Mouse (Mus musculus): ENCODE data around the gene Aaed1. TPM values are rescaled to one million over a fixed set of nuclear protein-coding genes. Genes with fewer than 3 reads are reported as not detected.
A peak's percentile ranks its signal among the peaks of the same experiment; 100 is the strongest.
"Not testable (repeated sequence)": the region's sequence is repeated elsewhere in the genome, so short reads cannot be mapped to it uniquely, and the experiment has no call there.

Gene Aaed1
- polyA plus RNA-seq, 1 experiment from 2014 or later, result 20.2 TPM

GRCm38 (mm10) chr13:64273352-64273751 lies 39.2 kb downstream of the Aaed1 start:
- 36% methylated on average over 8 of the region's 8 CpGs for WGBS (ENCODE audit: insufficient replicate concordance)
- H3K4me3 ChIP-seq (replicated peaks), result peak overlapping the region; percentile 66; the same call in 1 of the 2 replicates
- no peaks in the 10 kb centered on the region for H3K9me3 ChIP-seq (replicated peaks)
- no peak overlapping the region for H3K27ac ChIP-seq (replicated peaks)
- no peak overlapping the region for H3K9ac ChIP-seq
- H3K36me3 ChIP-seq (replicated peaks), result no peaks in the 10 kb centered on the region
- H3K4me1 ChIP-seq (replicated peaks), result peaks cover 27% of the 10 kb centered on the region
- peak overlapping the region; percentile 94; the same call in 1 of the 2 replicates for H3K4me2 ChIP-seq
- H3K27me3 ChIP-seq, result peaks cover 53% of the 10 kb centered on the region
- no peak for ATAC-seq (ENCODE audit: insufficient read depth)

- Histone ChIP-seq H3K4me1 (replicated peaks) (no peaks in the 10 kb centered on the region), H3K36me3 (replicated peaks) (no peaks in the 10 kb centered on the region), H3K9me3 (replicated peaks) (no peaks in the 10 kb centered on the region), H3K4me2 (no peak overlapping the region), H3K4me3 (replicated peaks) (no peak overlapping the region), H3K9ac (no peak overlapping the region), H3K27ac (replicated peaks) (no peak overlapping the region), H3K27me3 (peaks cover 22% of the 10 kb centered on the region)
- no peak for ATAC-seq (ENCODE audit: insufficient read depth)
- 37% methylated on average over 4 of the region's 4 CpGs for WGBS (ENCODE audit: insufficient replicate concordance)
Observed at GRCm38 (mm10) chr13:64268384-64268783, 44.1 kb downstream of the Aaed1 start.

GRCm38 (mm10) chr13:64267151-64267550 lies 45.4 kb downstream of the Aaed1 start:
- Histone ChIP-seq H3K27me3 (peaks cover 12% of the 10 kb centered on the region), H3K9ac (no peak overlapping the region), H3K27ac (replicated peaks) (no peak overlapping the region), H3K36me3 (replicated peaks) (no peaks in the 10 kb centered on the region), H3K4me1 (replicated peaks) (no peaks in the 10 kb centered on the region), H3K4me2 (no peak overlapping the region), H3K4me3 (replicated peaks) (no peak overlapping the region), H3K9me3 (replicated peaks) (no peaks in the 10 kb centered on the region)
- WGBS (ENCODE audit: insufficient replicate concordance), result 50% methylated on average over 9 of the region's 9 CpGs
- ATAC-seq (ENCODE audit: insufficient read depth), result no peak

- no peaks in the 10 kb centered on the region for H3K36me3 ChIP-seq (replicated peaks)
- H3K27ac ChIP-seq (replicated peaks), result no peak overlapping the region
- H3K9ac ChIP-seq, result no peak overlapping the region
- 72% methylated on average over 6 of the region's 6 CpGs for WGBS (ENCODE audit: insufficient replicate concordance)
- no peaks in the 10 kb centered on the region for H3K4me1 ChIP-seq (replicated peaks)
- no peaks in the 10 kb centered on the region for H3K27me3 ChIP-seq
- H3K9me3 ChIP-seq (replicated peaks), result no peaks in the 10 kb centered on the region
- ATAC-seq (ENCODE audit: insufficient read depth), result no peak
- no peak overlapping the region for H3K4me3 ChIP-seq (replicated peaks)
- no peak overlapping the region for H3K4me2 ChIP-seq
Observed at GRCm38 (mm10) chr13:64264586-64264985, 47.9 kb downstream of the Aaed1 start.

- ATAC-seq (ENCODE audit: insufficient read depth), result no peak
- Histone ChIP-seq H3K9me3 (replicated peaks) (no peaks in the 10 kb centered on the region), H3K36me3 (replicated peaks) (no peaks in the 10 kb centered on the region), H3K4me1 (replicated peaks) (no peaks in the 10 kb centered on the region), H3K27me3 (no peaks in the 10 kb centered on the region), H3K4me3 (replicated peaks) (no peak overlapping the region), H3K27ac (replicated peaks) (no peak overlapping the region), H3K4me2 (no peak overlapping the region), H3K9ac (no peak overlapping the region)
- 78% methylated on average over 7 of the region's 7 CpGs for WGBS (ENCODE audit: insufficient replicate concordance)
Observed at GRCm38 (mm10) chr13:64259903-64260302, 52.6 kb downstream of the Aaed1 start.

GRCm38 (mm10) chr13:64258516-64258821 lies 54.0 kb downstream of the Aaed1 start:
- Histone ChIP-seq H3K27me3 (no peaks in the 10 kb centered on the region), H3K9ac (no peak overlapping the region), H3K4me1 (replicated peaks) (no peaks in the 10 kb centered on the region), H3K4me3 (replicated peaks) (no peak overlapping the region), H3K9me3 (replicated peaks) (no peaks in the 10 kb centered on the region), H3K27ac (replicated peaks) (no peak overlapping the region), H3K4me2 (no peak overlapping the region), H3K36me3 (replicated peaks) (no peaks in the 10 kb centered on the region)
- no peak for ATAC-seq (ENCODE audit: insufficient read depth)
- 68% methylated on average over 4 of the region's 4 CpGs for WGBS (ENCODE audit: insufficient replicate concordance)

- H3K27me3 ChIP-seq, result no peaks in the 10 kb centered on the region
- H3K4me1 ChIP-seq (replicated peaks), result no peaks in the 10 kb centered on the region
- ATAC-seq (ENCODE audit: insufficient read depth), result no peak
- H3K27ac ChIP-seq (replicated peaks), result no peak overlapping the region
- no peaks in the 10 kb centered on the region for H3K9me3 ChIP-seq (replicated peaks)
- no peaks in the 10 kb centered on the region for H3K36me3 ChIP-seq (replicated peaks)
- H3K4me3 ChIP-seq (replicated peaks), result no peak overlapping the region
- H3K4me2 ChIP-seq, result no peak overlapping the region
- WGBS (ENCODE audit: insufficient replicate concordance), result 61% methylated on average over 5 of the region's 5 CpGs
- no peak overlapping the region for H3K9ac ChIP-seq
Observed at GRCm38 (mm10) chr13:64257814-64258515, 54.5 kb downstream of the Aaed1 start.

- WGBS (ENCODE audit: insufficient replicate concordance), result 63% methylated on average over 12 of the region's 12 CpGs
- no peaks in the 10 kb centered on the region for H3K27me3 ChIP-seq
- no peak overlapping the region for H3K9ac ChIP-seq
- no peak overlapping the region for H3K27ac ChIP-seq (replicated peaks)
- H3K36me3 ChIP-seq (replicated peaks), result no peaks in the 10 kb centered on the region
- 0 out of 2 replicates have a peak, but pooled peaks cover under 1% of the 10 kb centered on the region for H3K4me1 ChIP-seq (replicated peaks)
- H3K9me3 ChIP-seq (replicated peaks), result no peaks in the 10 kb centered on the region
- no peak overlapping the region for H3K4me2 ChIP-seq
- H3K4me3 ChIP-seq (replicated peaks), result no peak overlapping the region
- no peak for ATAC-seq (ENCODE audit: insufficient read depth)
Observed at GRCm38 (mm10) chr13:64257010-64257813, 55.3 kb downstream of the Aaed1 start.

GRCm38 (mm10) chr13:64254185-64254584 lies 58.3 kb downstream of the Aaed1 start:
- ATAC-seq (ENCODE audit: insufficient read depth); H3K36me3 ChIP-seq (replicated peaks); H3K4me2 ChIP-seq; H3K27me3 ChIP-seq; H3K9me3 ChIP-seq (replicated peaks); H3K27ac ChIP-seq (replicated peaks); H3K9ac ChIP-seq; H3K4me3 ChIP-seq (replicated peaks): not testable (repeated sequence)
- WGBS (ENCODE audit: insufficient replicate concordance), result 52% methylated on average over 11 of the region's 11 CpGs
- H3K4me1 ChIP-seq (replicated peaks), result peaks cover 16% of the 10 kb centered on the region

- Histone ChIP-seq H3K27me3 (no peaks in the 10 kb centered on the region), H3K4me2 (no peak overlapping the region), H3K27ac (replicated peaks) (no peak overlapping the region), H3K9me3 (replicated peaks) (no peaks in the 10 kb centered on the region), H3K4me1 (replicated peaks) (peaks cover 21% of the 10 kb centered on the region), H3K4me3 (replicated peaks) (no peak overlapping the region), H3K36me3 (replicated peaks) (no peaks in the 10 kb centered on the region), H3K9ac (no peak overlapping the region)
- ATAC-seq (ENCODE audit: insufficient read depth), result no peak
Observed at GRCm38 (mm10) chr13:64253697-64254096, 58.8 kb downstream of the Aaed1 start.

- no peak overlapping the region for H3K4me3 ChIP-seq (replicated peaks)
- H3K27me3 ChIP-seq, result no peaks in the 10 kb centered on the region
- WGBS (ENCODE audit: insufficient replicate concordance), result 31% methylated on average over 5 of the region's 5 CpGs
- H3K36me3 ChIP-seq (replicated peaks), result no peaks in the 10 kb centered on the region
- no peak overlapping the region for H3K4me2 ChIP-seq
- no peak overlapping the region for H3K9ac ChIP-seq
- H3K9me3 ChIP-seq (replicated peaks), result no peaks in the 10 kb centered on the region
- H3K4me1 ChIP-seq (replicated peaks), result peaks cover 31% of the 10 kb centered on the region
- ATAC-seq (ENCODE audit: insufficient read depth), result no peak
- no peak overlapping the region for H3K27ac ChIP-seq (replicated peaks)
Observed at GRCm38 (mm10) chr13:64252147-64252546, 60.4 kb downstream of the Aaed1 start.
